Mouse (Mus musculus) olfactory bulb, adult 2 months (tissue): ENCODE measurements around the gene Auts2. TPM values are rescaled to one million over a fixed set of nuclear protein-coding genes. Genes with fewer than 3 reads are reported as not detected.

Source experiments
- H3K27ac ChIP-seq: fragments of 200-500 bp; 2 replicates; pipeline ENCODE4 v1.5.1; 2012; ENCODE audit warnings: low read depth, low read length; ENCODE audit not compliant: insufficient read depth
- H3K4me1 ChIP-seq: fragments of 200-500 bp; 2 replicates; pipeline ENCODE4 v1.6.1; 2012; ENCODE audit warnings: low read length; ENCODE audit not compliant: control insufficient read depth, insufficient read depth
- H3K4me3 ChIP-seq: fragments of 200-500 bp; 2 replicates; pipeline ENCODE4 v1.5.1; 2012; ENCODE audit warnings: mild to moderate bottlenecking, low read depth, low read length, moderate library complexity; ENCODE audit not compliant: insufficient read depth
- CTCF ChIP-seq: fragments of 200-500 bp; IDR thresholded peaks from 2 replicates; pipeline ENCODE4 v1.5.1; 2012; ENCODE audit warnings: low read depth, mild to moderate bottlenecking, low read length, moderate library complexity; ENCODE audit not compliant: insufficient read depth
- POLR2A ChIP-seq: fragments of 200-500 bp; IDR thresholded peaks from 2 replicates; pipeline ENCODE4 v1.6.1; 2012; ENCODE audit warnings: mild to moderate bottlenecking, low read depth, low read length, moderate library complexity; ENCODE audit not compliant: insufficient read depth
- WGBS: fragments of 180-500 bp; shearing (Covaris S2); methylation state at CpG from one replicate; pipeline ENCODE4 v1.1.7; 2018; 5-methylcytosine and 5-hydroxymethylcytosine counted together
- polyA plus RNA-seq: library from polyadenylated mRNA; stranded (reverse); fragments of >200 nt; gene quantifications from 2 replicates; pipeline ENCODE4 v1.2.4, GENCODE M21; 2012; ENCODE audit warnings: low replicate concordance; ENCODE audit not compliant: missing spikeins, insufficient read depth, insufficient read length

Auts2 gene
- polyA plus RNA-seq, 1 experiment: not detected

DNA sequence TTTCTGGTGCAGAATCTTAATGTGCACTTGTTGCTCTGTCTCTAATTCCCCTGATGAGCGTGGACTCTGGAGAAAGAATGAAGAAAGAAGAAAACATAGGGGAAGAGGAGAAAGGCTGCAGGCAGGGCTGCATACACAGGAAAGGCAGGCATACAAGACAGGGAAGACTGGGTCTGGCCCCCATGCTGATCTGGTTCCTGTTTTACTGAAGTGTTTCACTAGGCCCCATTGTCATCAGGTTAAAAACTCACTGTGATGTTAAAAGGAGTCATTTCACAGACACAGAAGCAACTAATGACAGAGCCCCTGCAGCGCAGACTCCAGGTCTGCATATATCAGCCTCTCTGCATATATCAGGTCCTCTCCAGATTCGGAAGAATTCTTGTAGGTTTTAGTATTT lies 693.5 kb downstream of the Auts2 start:
- 96% methylated on average over 3 of the region's 3 CpGs for WGBS
- TF ChIP-seq POLR2A: no peak
- TF ChIP-seq CTCF: no peak
- H3K4me1 ChIP-seq: peaks cover 9% of the 10 kb centered on the region

DNA sequence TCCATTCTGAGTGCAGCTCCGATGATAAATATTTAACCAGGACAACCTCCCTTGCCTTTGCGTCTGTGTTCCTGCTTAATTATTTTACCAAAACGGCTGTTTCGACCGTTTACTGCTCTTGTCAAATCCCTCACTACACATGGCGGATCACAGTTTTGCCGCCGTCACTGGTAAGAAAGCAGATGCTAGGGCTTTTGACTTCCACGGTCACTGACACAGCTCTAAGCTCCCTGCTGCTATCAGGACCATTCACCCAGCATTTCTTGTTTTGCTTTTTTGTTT lies 698.7 kb downstream of the Auts2 start:
- H3K27ac ChIP-seq: peak overlapping the region; percentile 16; the same call in 1 of the 2 replicates
- H3K4me3 ChIP-seq: no peak overlapping the region
- TF ChIP-seq CTCF (no peak), POLR2A (no peak)
- peaks cover 14% of the 10 kb centered on the region for H3K4me1 ChIP-seq
- WGBS: 30% methylated on average over 9 of the region's 9 CpGs

More for the DNA sequence above, 693.5 kb downstream of the Auts2 start:
- H3K4me3 ChIP-seq: no peak overlapping the region
- H3K27ac ChIP-seq: no peak overlapping the region

DNA sequence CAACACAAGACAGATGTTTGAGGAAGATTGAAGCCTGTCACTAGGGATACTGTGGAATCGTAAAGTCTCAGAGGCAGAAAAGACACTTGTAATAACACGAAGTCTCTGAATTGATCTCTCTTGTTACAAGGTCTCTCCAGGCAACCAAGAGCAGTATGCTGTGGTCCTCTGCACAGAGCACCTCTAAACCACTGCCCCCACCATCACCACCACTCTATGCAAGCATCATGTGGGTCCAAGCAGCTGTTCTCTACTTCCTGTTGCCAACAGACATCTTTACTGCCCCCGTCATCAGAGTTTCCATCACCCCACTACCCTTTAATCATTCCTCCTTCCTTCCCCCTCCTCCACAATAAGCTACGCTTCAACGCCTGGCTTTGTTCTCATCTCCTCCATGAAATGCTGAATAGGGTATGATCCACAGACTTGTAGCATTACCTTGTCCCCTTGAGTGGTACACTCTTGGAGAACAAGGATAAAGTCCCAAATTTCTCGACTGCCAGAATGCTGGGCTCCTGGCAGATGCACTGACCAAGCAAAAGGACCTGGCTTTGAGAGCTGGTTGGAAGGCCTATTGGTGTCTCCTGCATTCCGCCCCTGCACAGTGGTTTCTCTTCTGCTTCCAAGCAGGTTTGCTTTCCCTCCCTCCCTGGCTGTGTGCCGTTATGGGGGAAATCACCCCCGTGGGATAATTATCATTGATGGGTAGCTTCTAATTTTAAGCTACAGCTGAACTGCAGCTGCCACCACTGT lies 699.2 kb downstream of the Auts2 start:
- no peak overlapping the region for H3K4me3 ChIP-seq
- peaks cover 14% of the 10 kb centered on the region for H3K4me1 ChIP-seq
- 36% methylated on average over 9 of the region's 9 CpGs for WGBS
- no peak for TF ChIP-seq POLR2A
- TF ChIP-seq CTCF: no peak
- peak overlapping the region; percentile 31; the same call in 1 of the 2 replicates for H3K27ac ChIP-seq

DNA sequence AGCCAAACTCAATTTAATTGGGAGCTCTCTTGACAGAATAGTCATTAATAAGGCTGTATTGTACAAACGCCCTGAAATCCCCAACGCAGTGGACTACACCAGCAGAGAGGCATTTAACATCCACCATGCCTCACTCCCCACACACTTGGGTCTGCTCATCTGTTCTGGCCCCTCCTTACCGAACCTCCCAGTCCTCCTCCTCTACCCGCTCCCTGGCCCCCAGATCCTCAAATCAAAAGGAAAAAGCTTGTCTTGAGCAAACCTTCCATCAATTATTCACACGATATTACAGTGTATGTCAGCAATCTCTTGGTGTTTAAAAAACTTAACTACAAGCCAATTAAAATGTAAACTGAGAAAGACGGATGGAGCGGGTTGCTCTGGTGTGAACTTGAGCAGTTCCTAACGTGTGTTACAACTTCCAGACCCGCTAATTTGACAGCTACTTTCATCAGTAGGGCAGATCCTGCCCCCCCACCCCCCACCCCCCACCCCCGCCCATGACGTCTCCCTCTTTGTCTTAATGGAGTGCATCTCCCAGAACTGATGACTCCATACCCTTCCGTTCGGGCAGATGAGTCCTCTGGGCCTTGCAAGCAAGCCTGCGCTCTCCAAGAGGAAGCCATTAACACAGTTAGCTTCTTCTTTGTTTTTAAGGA lies 703.4 kb downstream of the Auts2 start:
- TF ChIP-seq CTCF (no peak), POLR2A (no peak)
- peaks cover 14% of the 10 kb centered on the region for H3K4me1 ChIP-seq
- H3K4me3 ChIP-seq: no peak overlapping the region
- 77% methylated on average over 14 of the region's 14 CpGs for WGBS
- H3K27ac ChIP-seq: no peak overlapping the region

DNA sequence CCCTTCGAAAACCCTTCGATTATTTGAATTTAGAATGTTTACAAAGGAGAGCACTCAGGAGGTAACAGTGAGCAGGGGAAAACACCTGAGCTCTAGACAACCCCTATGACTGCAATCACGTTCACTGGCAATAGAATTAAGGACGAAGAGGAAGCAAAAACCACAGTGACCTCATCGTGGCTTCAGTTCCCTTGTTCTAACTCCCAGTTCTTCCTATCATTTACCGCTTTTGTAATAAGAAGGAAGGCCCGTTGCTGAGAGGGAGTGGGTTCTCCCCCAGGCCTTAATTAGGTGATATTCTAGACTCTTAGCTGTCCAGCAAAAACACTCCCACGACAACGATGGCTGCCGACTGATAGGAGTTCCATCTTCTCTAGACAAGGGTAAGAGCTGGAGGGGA lies 704.1 kb downstream of the Auts2 start:
- Histone ChIP-seq H3K4me1 (peaks cover 8% of the 10 kb centered on the region), H3K27ac (no peak overlapping the region), H3K4me3 (no peak overlapping the region)
- WGBS: 83% methylated on average over 10 of the region's 10 CpGs
- TF ChIP-seq CTCF (no peak), POLR2A (no peak)

DNA sequence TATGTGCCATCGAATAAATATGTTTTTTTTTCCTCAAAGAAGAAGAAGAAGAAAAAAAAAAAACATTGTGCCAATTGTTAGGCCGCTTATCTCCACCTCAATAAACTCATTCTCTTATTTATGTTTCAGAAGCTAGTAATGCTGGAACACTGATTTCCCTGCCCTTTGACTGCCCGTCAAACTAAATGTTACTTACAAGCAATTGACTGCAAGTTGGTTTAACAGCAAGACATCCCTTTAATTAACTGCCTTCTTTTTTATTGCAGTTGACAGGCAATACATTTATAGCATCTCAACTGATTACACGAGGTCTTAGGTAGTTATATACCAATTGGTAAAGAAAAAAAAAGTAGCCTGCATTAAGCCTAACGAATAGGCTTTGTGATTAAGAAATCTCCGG lies 705.1 kb downstream of the Auts2 start:
- Histone ChIP-seq H3K27ac (no peak overlapping the region), H3K4me1 (peaks cover 6% of the 10 kb centered on the region), H3K4me3 (no peak overlapping the region)
- TF ChIP-seq POLR2A (no peak), CTCF (no peak)
- WGBS: 54% methylated on average over 6 of the region's 6 CpGs

DNA sequence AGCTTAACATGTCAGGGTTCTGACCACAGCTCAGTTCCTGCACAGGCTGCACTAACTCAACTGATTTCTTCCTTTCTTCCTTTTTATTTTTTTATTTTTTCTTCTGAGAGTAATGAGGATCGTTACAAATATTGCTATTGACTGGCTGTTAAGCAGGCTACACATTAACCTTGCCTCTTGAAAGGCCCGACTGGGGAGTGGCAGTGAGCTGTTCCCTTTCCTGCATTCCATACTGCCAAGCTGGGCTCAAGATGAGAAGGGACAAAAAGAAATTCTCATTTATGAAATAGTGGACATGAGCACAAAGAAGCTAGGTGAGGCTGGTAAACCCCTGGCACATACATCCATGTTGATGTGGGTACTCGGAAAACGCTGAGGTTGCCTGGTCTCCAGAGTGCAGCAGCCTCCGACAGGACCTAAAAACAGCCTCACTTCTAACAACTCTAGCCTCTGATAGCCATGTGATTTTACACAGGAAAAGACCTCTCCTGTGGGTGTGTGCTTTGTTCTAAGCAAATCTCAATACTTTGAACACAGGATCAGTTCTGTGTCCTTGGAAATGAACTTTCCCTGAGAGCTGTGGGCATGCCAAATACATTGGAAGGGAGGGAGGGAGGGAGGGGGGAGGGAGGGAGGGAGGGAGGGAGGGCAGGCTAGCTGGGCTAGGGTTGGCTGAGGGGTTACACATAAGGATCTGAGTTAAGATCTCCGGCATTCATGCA lies 707.0 kb downstream of the Auts2 start:
- no peak overlapping the region for H3K4me3 ChIP-seq
- H3K27ac ChIP-seq: no peak overlapping the region
- TF ChIP-seq POLR2A (no peak), CTCF (no peak)
- WGBS: 74% methylated on average over 6 of the region's 6 CpGs
- H3K4me1 ChIP-seq: peaks cover 9% of the 10 kb centered on the region

DNA sequence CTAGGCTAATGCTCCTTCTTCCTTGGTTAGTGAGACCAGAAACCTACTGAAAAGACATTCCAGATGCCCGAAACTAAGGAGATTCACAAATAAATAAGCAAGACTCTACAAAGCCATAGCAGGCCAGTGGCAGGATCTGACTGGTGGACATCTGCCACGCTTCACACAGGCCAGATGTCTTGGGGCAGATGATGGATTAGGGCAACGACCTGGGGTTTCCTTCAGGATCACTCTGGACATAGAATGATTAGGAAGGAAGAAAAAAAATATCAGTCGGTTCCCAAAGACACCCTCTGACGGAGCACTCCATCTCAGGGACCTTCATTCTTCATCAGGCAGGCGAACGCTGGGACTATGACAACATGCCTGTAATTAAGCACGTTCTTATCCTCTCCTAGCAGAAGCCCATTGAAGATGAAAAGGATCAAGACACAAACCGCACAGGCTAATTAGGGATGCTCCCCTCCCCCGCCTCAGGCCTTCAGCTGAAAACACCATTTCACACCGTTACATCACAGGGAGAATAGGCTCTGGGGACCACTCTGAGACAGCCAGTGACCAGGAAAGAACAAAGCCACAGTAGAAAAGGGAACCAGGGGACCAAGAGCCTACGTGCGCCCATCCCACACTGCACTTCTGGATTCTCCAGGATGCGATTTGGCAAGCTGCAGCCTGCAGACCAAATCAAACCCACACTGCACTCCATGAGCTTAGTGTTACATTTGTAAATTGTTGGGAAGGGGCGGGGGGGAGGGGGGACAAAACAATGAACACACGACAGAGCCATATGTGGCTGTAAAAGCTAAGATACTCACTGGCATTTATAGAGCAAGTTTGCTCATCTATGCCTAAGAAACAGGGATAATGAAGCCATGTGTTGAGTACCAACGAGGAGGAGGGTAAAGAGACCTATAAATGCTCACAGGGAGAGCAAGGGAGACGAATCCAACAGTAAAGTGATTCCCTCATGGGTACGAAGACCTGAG lies 710.0 kb downstream of the Auts2 start:
- no peak overlapping the region for H3K27ac ChIP-seq
- no peak overlapping the region for H3K4me3 ChIP-seq
- TF ChIP-seq POLR2A (no peak), CTCF (no peak)
- WGBS: 56% methylated on average over 19 of the region's 19 CpGs
- H3K4me1 ChIP-seq: peaks cover 11% of the 10 kb centered on the region

DNA sequence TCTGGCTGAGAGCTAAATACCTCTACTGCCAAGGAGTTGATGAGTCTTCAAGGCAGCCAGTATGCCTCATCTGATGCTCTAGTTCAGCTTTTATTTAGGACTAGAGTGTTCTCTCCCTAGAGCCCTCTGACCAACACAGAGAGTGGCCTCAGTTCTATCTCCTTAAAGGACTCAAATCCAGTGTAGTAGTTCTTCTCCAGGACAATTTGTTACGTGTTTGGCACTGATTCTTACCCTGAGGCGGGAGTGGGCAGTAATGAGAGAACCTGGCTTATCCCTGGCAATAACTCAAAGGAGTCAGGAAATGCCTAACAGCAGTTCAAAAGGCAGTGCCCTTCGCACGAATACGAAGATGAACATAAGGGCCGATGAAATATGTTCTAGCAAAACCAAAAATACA lies 713.0 kb downstream of the Auts2 start:
- H3K4me3 ChIP-seq: no peak overlapping the region
- 79% methylated on average over 6 of the region's 6 CpGs for WGBS
- peaks cover 11% of the 10 kb centered on the region for H3K4me1 ChIP-seq
- TF ChIP-seq POLR2A (no peak), CTCF (no peak)
- H3K27ac ChIP-seq: no peak overlapping the region
